Mouse (Mus musculus): Measurements from ENCODE around the gene 2010300C02Rik. TPM values are rescaled to one million over a fixed set of nuclear protein-coding genes. Genes with fewer than 3 reads are reported as not detected.

2010300C02Rik gene
- polyA plus RNA-seq, 1 experiment from 2014 or later: 0.42 TPM

DNA sequence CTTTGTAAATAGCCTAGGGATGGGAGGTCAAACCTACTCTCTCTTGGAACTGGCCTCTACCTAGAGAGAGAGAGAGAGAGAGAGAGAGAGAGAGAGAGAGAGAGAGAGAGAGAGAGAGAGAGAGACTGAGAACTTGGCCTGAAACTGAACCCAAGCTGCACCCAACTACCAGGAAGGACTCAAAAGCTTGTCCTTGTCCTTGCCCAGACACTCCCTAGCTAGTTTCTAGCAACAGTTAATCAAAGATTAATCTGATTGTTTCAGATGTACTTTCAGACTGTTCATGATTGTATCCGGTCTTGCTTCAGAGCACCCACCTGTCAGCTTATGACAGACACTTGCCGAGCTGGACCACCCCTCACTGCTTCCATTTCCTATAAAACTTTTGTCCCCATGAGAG, 153.5 kb downstream of the 2010300C02Rik start:
- Histone ChIP-seq H3K27ac (ENCODE audit: low read length) (no peak overlapping the region), H3K9me3 (replicated peaks; ENCODE audit: control insufficient read depth, low read length) (no peaks in the 10 kb centered on the region), H3K4me1 (ENCODE audit: control insufficient read depth, low read depth, low read length) (no peaks in the 10 kb centered on the region), H3K27me3 (ENCODE audit: control insufficient read depth, insufficient read depth, low read depth, low read length) (no peaks in the 10 kb centered on the region), H3K4me2 (ENCODE audit: low read depth, low read length) (no peak overlapping the region), H3K4me3 (ENCODE audit: low read depth, low read length) (no peak overlapping the region), H3K36me3 (ENCODE audit: control insufficient read depth, insufficient read depth) (no peaks in the 10 kb centered on the region), H3K9ac (ENCODE audit: low read depth, low read length) (no peak overlapping the region)
- WGBS (ENCODE audit: insufficient replicate concordance): 49% methylated on average over 2 of the region's 2 CpGs
- ATAC-seq (ENCODE audit: low read depth): no peak

DNA sequence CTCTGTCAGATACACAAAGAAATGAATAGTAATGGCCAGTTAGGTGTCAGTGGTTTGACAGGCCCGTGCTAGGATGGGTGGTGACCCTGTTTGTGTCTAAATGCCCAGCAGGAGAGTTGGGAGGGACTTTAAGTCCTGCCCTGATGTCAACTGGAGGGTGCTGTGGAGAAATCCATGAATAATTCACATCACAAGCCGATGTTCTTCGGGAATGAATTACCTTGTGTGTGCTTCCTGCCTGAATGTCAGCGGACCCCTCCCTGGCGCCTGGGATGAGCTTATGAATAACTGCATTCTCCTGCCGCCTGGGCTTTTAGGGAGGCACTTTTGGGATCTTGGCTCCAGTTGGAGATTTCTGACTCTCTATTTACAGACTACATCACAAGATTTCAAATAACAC, 154.5 kb downstream of the 2010300C02Rik start:
- Histone ChIP-seq H3K9me3 (replicated peaks; ENCODE audit: control insufficient read depth, low read length) (no peaks in the 10 kb centered on the region), H3K9ac (ENCODE audit: low read depth, low read length) (no peak overlapping the region), H3K36me3 (ENCODE audit: control insufficient read depth, insufficient read depth) (no peaks in the 10 kb centered on the region), H3K4me1 (ENCODE audit: control insufficient read depth, low read depth, low read length) (no peaks in the 10 kb centered on the region), H3K4me2 (ENCODE audit: low read depth, low read length) (no peak overlapping the region), H3K4me3 (ENCODE audit: low read depth, low read length) (no peak overlapping the region), H3K27me3 (ENCODE audit: control insufficient read depth, insufficient read depth, low read depth, low read length) (no peaks in the 10 kb centered on the region), H3K27ac (ENCODE audit: low read length) (no peak overlapping the region)
- ATAC-seq (ENCODE audit: low read depth): no peak
- WGBS (ENCODE audit: insufficient replicate concordance): 57% methylated on average over 6 of the region's 6 CpGs

DNA sequence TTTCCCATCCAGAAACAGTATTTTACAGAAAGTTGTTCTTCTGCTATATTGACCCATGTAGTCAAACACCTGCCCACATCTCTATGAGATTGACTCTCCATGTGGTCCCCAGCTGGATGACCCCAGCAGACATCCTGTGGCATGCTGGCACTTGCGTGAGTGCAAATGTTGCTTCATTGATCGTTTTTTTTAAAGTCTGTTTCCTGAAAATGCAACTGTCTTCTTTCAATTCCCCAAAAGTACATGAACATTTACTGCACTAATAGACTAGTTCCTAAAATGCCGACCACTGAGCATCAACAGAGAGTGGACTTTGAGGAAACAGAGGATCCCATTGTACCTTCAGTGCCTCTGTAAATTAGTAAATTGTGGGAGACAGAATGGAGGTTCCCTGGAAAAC, 157.9 kb downstream of the 2010300C02Rik start:
- Histone ChIP-seq H3K9me3 (replicated peaks; ENCODE audit: control insufficient read depth, low read length) (no peaks in the 10 kb centered on the region), H3K36me3 (ENCODE audit: control insufficient read depth, insufficient read depth) (no peaks in the 10 kb centered on the region), H3K27me3 (ENCODE audit: control insufficient read depth, insufficient read depth, low read depth, low read length) (no peaks in the 10 kb centered on the region), H3K27ac (ENCODE audit: low read length) (no peak overlapping the region), H3K9ac (ENCODE audit: low read depth, low read length) (no peak overlapping the region), H3K4me1 (ENCODE audit: control insufficient read depth, low read depth, low read length) (no peaks in the 10 kb centered on the region), H3K4me2 (ENCODE audit: low read depth, low read length) (no peak overlapping the region), H3K4me3 (ENCODE audit: low read depth, low read length) (no peak overlapping the region)
- 29% methylated on average over 3 of the region's 3 CpGs for WGBS (ENCODE audit: insufficient replicate concordance)
- no peak for ATAC-seq (ENCODE audit: low read depth)

Other genes with a start within 250 kb of the 2010300C02Rik start
- 0.86 and 1.1 TPM in 2 replicates for gene Mgat4a, start 179.1 kb downstream of the 2010300C02Rik start, polyA plus RNA-seq (2015; fragmentation: Nextera tagmentation; extraction: Ambion mirVana)
- 1.1 and 1.4 TPM in 2 replicates for gene Tsga10, start 146.3 kb upstream of the 2010300C02Rik start, polyA plus RNA-seq (2015; fragmentation: Nextera tagmentation; extraction: Ambion mirVana)
- gene Lipt1, start 151.7 kb upstream of the 2010300C02Rik start, polyA plus RNA-seq (2015; fragmentation: Nextera tagmentation; extraction: Ambion mirVana): 3.9 and 4.2 TPM in 2 replicates
- 10.3 and 11.1 TPM in 2 replicates for gene Mitd1, start 170.3 kb upstream of the 2010300C02Rik start, polyA plus RNA-seq (2015; fragmentation: Nextera tagmentation; extraction: Ambion mirVana)
- 130 and 141 TPM in 2 replicates for gene Mrpl30, start 170.4 kb upstream of the 2010300C02Rik start, polyA plus RNA-seq (2015; fragmentation: Nextera tagmentation; extraction: Ambion mirVana)
- not detected in 2 replicates for gene Lyg2, start 196.4 kb upstream of the 2010300C02Rik start, polyA plus RNA-seq (2015; fragmentation: Nextera tagmentation; extraction: Ambion mirVana)
- gene Lyg1, start 237.7 kb upstream of the 2010300C02Rik start, polyA plus RNA-seq (2015; fragmentation: Nextera tagmentation; extraction: Ambion mirVana): not detected in 2 replicates